Mouse (Mus musculus): ENCODE data around the gene C3. TPM values are rescaled to one million over a fixed set of nuclear protein-coding genes. Genes with fewer than 3 reads are reported as not detected.

The C3 gene
- polyA plus RNA-seq, 1 experiment from 2014 or later = 369 TPM

- Histone ChIP-seq H3K27ac (replicated peaks) (peak within 1 kb of the TSS; percentile 85), H3K4me1 (replicated peaks) (peaks cover 46% of the 10 kb centered on the region), H3K9ac (peak within 1 kb of the TSS; percentile 64), H3K9me3 (replicated peaks) (no peaks in the 10 kb centered on the region), H3K36me3 (replicated peaks) (0 out of 2 replicates have a peak, but pooled peaks cover 4% of the 10 kb centered on the region), H3K4me2 (peak within 1 kb of the TSS; percentile 77), H3K27me3 (peaks cover 22% of the 10 kb centered on the region), H3K4me3 (replicated peaks) (peak within 1 kb of the TSS; percentile 70)
- WGBS (ENCODE audit: insufficient replicate concordance) = under 1% methylated on average over 52 of the region's 52 CpGs
- peak; percentile 23 for ATAC-seq (ENCODE audit: insufficient read depth)
Observed at GRCm38 (mm10) chr17:57249186-57250181, 21.5 kb upstream of the C3 start, which contains the start of gene Trip10. Trip10 (plus strand) TSS chr17:57249455.

GRCm38 (mm10) chr17:57248771-57249170 is 20.8 kb upstream of the C3 start:
- no peaks in the 10 kb centered on the region for H3K9me3 ChIP-seq (replicated peaks)
- H3K4me2 ChIP-seq = peak overlapping the region; percentile 77
- H3K4me1 ChIP-seq (replicated peaks) = peaks cover 46% of the 10 kb centered on the region
- H3K27me3 ChIP-seq = peaks cover 22% of the 10 kb centered on the region
- WGBS (ENCODE audit: insufficient replicate concordance) = 7% methylated on average over 13 of the region's 13 CpGs
- peak overlapping the region; percentile 70 for H3K4me3 ChIP-seq (replicated peaks)
- peak overlapping the region; percentile 64 for H3K9ac ChIP-seq
- H3K36me3 ChIP-seq (replicated peaks) = 0 out of 2 replicates have a peak, but pooled peaks cover 4% of the 10 kb centered on the region
- ATAC-seq (ENCODE audit: insufficient read depth) = no peak
- peak overlapping the region; percentile 85 for H3K27ac ChIP-seq (replicated peaks)

GRCm38 (mm10) chr17:57248201-57248699 is 20.3 kb upstream of the C3 start, which contains the start of gene Gpr108:
Gpr108 (minus strand) TSS chr17:57248446.
- WGBS (ENCODE audit: insufficient replicate concordance) = 2% methylated on average over 12 of the region's 12 CpGs
- H3K36me3 ChIP-seq (replicated peaks) = 0 out of 2 replicates have a peak, but pooled peaks cover 4% of the 10 kb centered on the region
- peak within 1 kb of the TSS; percentile 77 for H3K4me2 ChIP-seq
- no peaks in the 10 kb centered on the region for H3K9me3 ChIP-seq (replicated peaks)
- peaks cover 22% of the 10 kb centered on the region for H3K27me3 ChIP-seq
- peak; percentile 54 for ATAC-seq (ENCODE audit: insufficient read depth)
- peak within 1 kb of the TSS; percentile 64 for H3K9ac ChIP-seq
- peaks cover 46% of the 10 kb centered on the region for H3K4me1 ChIP-seq (replicated peaks)
- peak within 1 kb of the TSS; percentile 70 for H3K4me3 ChIP-seq (replicated peaks)
- peak within 1 kb of the TSS; percentile 85 for H3K27ac ChIP-seq (replicated peaks)

GRCm38 (mm10) chr17:57247393-57248200 is 19.7 kb upstream of the C3 start:
- ATAC-seq (ENCODE audit: insufficient read depth) = peak; percentile 86
- peak overlapping the region; percentile 85 for H3K27ac ChIP-seq (replicated peaks)
- H3K9me3 ChIP-seq (replicated peaks) = no peaks in the 10 kb centered on the region
- H3K4me1 ChIP-seq (replicated peaks) = peaks cover 46% of the 10 kb centered on the region
- H3K4me2 ChIP-seq = peak overlapping the region; percentile 77
- peak overlapping the region; percentile 64 for H3K9ac ChIP-seq
- peaks cover 22% of the 10 kb centered on the region for H3K27me3 ChIP-seq
- H3K4me3 ChIP-seq (replicated peaks) = peak overlapping the region; percentile 70
- peaks cover 11% of the 10 kb centered on the region; the same call in 1 of the 2 replicates for H3K36me3 ChIP-seq (replicated peaks)
- WGBS (ENCODE audit: insufficient replicate concordance) = under 1% methylated on average over 46 of the region's 46 CpGs

- H3K4me1 ChIP-seq (replicated peaks) = peaks cover 46% of the 10 kb centered on the region
- H3K27me3 ChIP-seq = peaks cover 22% of the 10 kb centered on the region
- no peak for ATAC-seq (ENCODE audit: insufficient read depth)
- H3K4me2 ChIP-seq = peak overlapping the region; percentile 77
- peak overlapping the region; percentile 70 for H3K4me3 ChIP-seq (replicated peaks)
- WGBS (ENCODE audit: insufficient replicate concordance) = 4% methylated on average over 18 of the region's 18 CpGs
- H3K9ac ChIP-seq = peak overlapping the region; percentile 64
- peaks cover 16% of the 10 kb centered on the region; the same call in 1 of the 2 replicates for H3K36me3 ChIP-seq (replicated peaks)
- peak overlapping the region; percentile 70 for H3K27ac ChIP-seq (replicated peaks)
- H3K9me3 ChIP-seq (replicated peaks) = no peaks in the 10 kb centered on the region
Observed at GRCm38 (mm10) chr17:57246663-57247392, 18.9 kb upstream of the C3 start.

- Histone ChIP-seq H3K27me3 (peaks cover 11% of the 10 kb centered on the region), H3K36me3 (replicated peaks) (peaks cover 21% of the 10 kb centered on the region; the same call in 1 of the 2 replicates), H3K27ac (replicated peaks) (no peak overlapping the region), H3K4me1 (replicated peaks) (peaks cover 41% of the 10 kb centered on the region), H3K9me3 (replicated peaks) (no peaks in the 10 kb centered on the region), H3K4me2 (no peak overlapping the region), H3K9ac (no peak overlapping the region), H3K4me3 (replicated peaks) (no peak overlapping the region)
- ATAC-seq (ENCODE audit: insufficient read depth) = no peak
- WGBS (ENCODE audit: insufficient replicate concordance) = 78% methylated on average over 10 of the region's 10 CpGs
Observed at GRCm38 (mm10) chr17:57245311-57245929, 17.5 kb upstream of the C3 start.

- 64% methylated on average over 10 of the region's 10 CpGs for WGBS (ENCODE audit: insufficient replicate concordance)
- Histone ChIP-seq H3K9ac (no peak overlapping the region), H3K36me3 (replicated peaks) (peaks cover 21% of the 10 kb centered on the region; the same call in 1 of the 2 replicates), H3K9me3 (replicated peaks) (no peaks in the 10 kb centered on the region), H3K27ac (replicated peaks) (no peak overlapping the region), H3K4me1 (replicated peaks) (peaks cover 25% of the 10 kb centered on the region), H3K4me3 (replicated peaks) (no peak overlapping the region), H3K27me3 (no peaks in the 10 kb centered on the region), H3K4me2 (no peak overlapping the region)
- no peak for ATAC-seq (ENCODE audit: insufficient read depth)
Observed at GRCm38 (mm10) chr17:57243650-57244370, 15.9 kb upstream of the C3 start.

- H3K36me3 ChIP-seq (replicated peaks) = peaks cover 49% of the 10 kb centered on the region
Observed at GRCm38 (mm10) chr17:57237181-57237580, 9.2 kb upstream of the C3 start.

GRCm38 (mm10) chr17:57235803-57236202 is 7.9 kb upstream of the C3 start:
- Histone ChIP-seq H3K4me2 (peak overlapping the region; percentile 51), H3K27ac (replicated peaks) (no peak overlapping the region), H3K9ac (no peak overlapping the region), H3K4me1 (replicated peaks) (peaks cover 8% of the 10 kb centered on the region), H3K27me3 (no peaks in the 10 kb centered on the region), H3K9me3 (replicated peaks) (no peaks in the 10 kb centered on the region), H3K36me3 (replicated peaks) (peaks cover 41% of the 10 kb centered on the region), H3K4me3 (replicated peaks) (peak overlapping the region; percentile 49)
- 69% methylated on average over 5 of the region's 5 CpGs for WGBS (ENCODE audit: insufficient replicate concordance)
- ATAC-seq (ENCODE audit: insufficient read depth) = 0 out of 2 replicates have a peak, but pooled peaks have one; percentile 5

More at GRCm38 (mm10) chr17:57237181-57237580, 9.2 kb upstream of the C3 start:
- Histone ChIP-seq H3K9ac (no peak overlapping the region), H3K9me3 (replicated peaks) (no peaks in the 10 kb centered on the region), H3K4me1 (replicated peaks) (no peaks in the 10 kb centered on the region; the same call in 1 of the 2 replicates), H3K4me2 (no peak overlapping the region), H3K27me3 (no peaks in the 10 kb centered on the region), H3K4me3 (replicated peaks) (no peak overlapping the region), H3K27ac (replicated peaks) (no peak overlapping the region)
- no peak for ATAC-seq (ENCODE audit: insufficient read depth)
- 78% methylated on average over 9 of the region's 9 CpGs for WGBS (ENCODE audit: insufficient replicate concordance)
